Mouse (Mus musculus) splenic B cell, adult 2 months (primary cell): ENCODE results near the gene Ms4a14.
A peak's percentile ranks its signal among the peaks of the same experiment; 100 is the strongest.
"Not testable (repeated sequence)": the region's sequence is repeated elsewhere in the genome, so short reads cannot be mapped to it uniquely, and the experiment has no call there.

Experiments
- DNase-seq: peaks from one replicate; pipeline ENCODE4 v3.0.0-alpha.2; 2011; ENCODE audit warnings: low read depth, low spot score
- H3K27me3 ChIP-seq: 2 replicates; pipeline ENCODE4 v1.6.1; 2012; ENCODE audit warnings: mild to moderate bottlenecking, low read length, moderate library complexity, mixed read lengths; ENCODE audit not compliant: control insufficient read depth, poor library complexity, insufficient read depth, severe bottlenecking
- H3K36me3 ChIP-seq: 2 replicates; pipeline ENCODE4 v1.6.1; 2012; ENCODE audit warnings: mild to moderate bottlenecking, low read length, moderate library complexity, mixed read lengths; ENCODE audit not compliant: control insufficient read depth, poor library complexity, insufficient read depth, severe bottlenecking

Ms4a14 gene

GRCm38 (mm10) chr19:11314354-11314753, at the start of gene Ms4a14:
Gene Ms4a14, minus strand, starts transcription at chr19:11314454.
- DNase-seq: no peak
- Histone ChIP-seq H3K27me3 (no peaks in the 10 kb centered on the region), H3K36me3 (no peaks in the 10 kb centered on the region)

- DNase-seq: peak; percentile 73
- Histone ChIP-seq H3K36me3 (no peaks in the 10 kb centered on the region), H3K27me3 (no peaks in the 10 kb centered on the region)
These were observed 47.7 kb upstream of the Ms4a14 start for GRCm38 (mm10) chr19:11362002-11362401.

DNA sequence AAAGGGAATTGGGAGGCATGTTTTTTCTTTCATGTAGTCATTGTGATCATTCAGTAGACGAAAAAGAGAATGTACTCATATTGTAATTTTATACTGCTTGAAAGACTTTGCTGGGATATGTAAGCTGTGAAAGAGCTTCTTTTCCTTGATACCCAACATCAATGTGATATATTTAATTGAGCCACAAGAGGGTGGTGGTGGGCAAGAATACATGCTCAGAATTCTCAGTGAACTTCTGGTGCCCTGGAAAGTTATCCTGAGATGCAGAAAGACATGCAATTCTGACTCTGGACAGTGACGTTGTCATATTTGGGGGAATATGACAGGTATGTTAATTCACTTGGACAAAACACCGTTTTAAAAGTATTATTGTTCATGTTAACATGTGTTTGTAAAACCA, 45.9 kb upstream of the Ms4a14 start:
- peak; percentile 57 for DNase-seq
- Histone ChIP-seq H3K27me3 (no peaks in the 10 kb centered on the region), H3K36me3 (no peaks in the 10 kb centered on the region)

GRCm38 (mm10) chr19:11355730-11356129, 41.5 kb upstream of the Ms4a14 start:
- Histone ChIP-seq H3K27me3 (no peaks in the 10 kb centered on the region), H3K36me3 (no peaks in the 10 kb centered on the region)
- peak; percentile 51 for DNase-seq

DNA sequence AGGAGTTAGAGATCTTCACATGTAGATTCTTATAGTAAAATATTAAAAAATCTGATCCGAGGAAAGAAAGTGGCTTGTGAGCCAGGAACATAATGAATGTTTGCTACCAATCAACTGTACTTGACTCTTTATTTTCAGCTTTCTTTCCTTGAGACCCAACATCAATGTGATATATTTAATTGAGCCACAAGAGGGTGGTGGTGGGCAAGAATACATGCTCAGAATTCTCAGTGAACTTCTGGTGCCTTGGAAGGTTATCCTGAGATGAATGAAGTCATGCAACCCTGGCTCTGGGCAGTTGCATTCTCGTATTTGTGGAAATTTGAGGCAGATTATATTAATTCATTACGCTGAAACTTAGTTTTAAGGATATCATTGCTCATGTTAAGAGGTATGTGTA, 37.6 kb upstream of the Ms4a14 start:
- DNase-seq: peak; percentile 53
- H3K27me3 ChIP-seq: no peaks in the 10 kb centered on the region
- no peaks in the 10 kb centered on the region for H3K36me3 ChIP-seq

DNA sequence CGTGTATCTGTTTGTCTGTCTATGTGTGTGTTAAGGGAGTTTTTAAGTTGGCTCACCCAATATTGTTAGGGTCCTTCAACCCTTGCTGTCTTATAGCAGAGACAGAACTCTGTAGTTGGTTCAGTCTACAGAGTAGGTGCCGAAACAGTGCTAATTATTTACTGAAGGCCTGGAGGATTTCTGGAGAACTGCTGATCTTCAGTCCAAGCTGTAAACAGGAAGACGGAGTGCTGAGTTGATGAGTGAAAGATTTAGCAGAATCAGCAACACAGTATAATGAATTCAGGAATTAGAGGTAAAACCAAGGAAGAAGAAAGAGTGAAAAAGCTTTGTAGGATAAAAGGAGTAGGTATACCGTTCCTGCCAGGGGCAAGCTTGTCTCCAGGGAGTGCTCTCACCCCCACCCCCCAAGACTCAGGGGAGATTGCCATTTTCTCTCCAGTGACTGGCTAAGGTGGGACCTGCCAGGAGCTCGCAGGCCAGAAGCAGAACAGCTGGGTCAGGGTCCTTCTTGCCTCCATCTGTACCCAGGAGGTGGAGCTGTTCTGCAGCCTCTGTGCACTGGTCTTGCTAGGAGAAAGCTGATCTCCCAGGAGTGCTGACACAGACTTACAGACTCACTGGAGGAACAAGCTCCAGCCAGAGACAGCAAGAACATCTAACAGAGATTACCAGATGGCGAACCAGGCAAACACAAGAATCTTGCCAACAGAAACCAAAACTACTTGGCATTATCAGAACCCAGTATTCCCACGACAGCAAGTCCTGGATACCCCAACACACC, 35.6 kb upstream of the Ms4a14 start:
- DNase-seq: peak; percentile 27

GRCm38 (mm10) chr19:11343992-11344391, 29.7 kb upstream of the Ms4a14 start:
- H3K27me3 ChIP-seq: no peaks in the 10 kb centered on the region
- H3K36me3 ChIP-seq: no peaks in the 10 kb centered on the region
- DNase-seq: peak; percentile 56

More for the DNA sequence above, 35.6 kb upstream of the Ms4a14 start:
- Histone ChIP-seq H3K36me3 (no peaks in the 10 kb centered on the region), H3K27me3 (no peaks in the 10 kb centered on the region)

- Histone ChIP-seq H3K36me3 (no peaks in the 10 kb centered on the region), H3K27me3 (no peaks in the 10 kb centered on the region)
- DNase-seq: no peak
These were observed 28.9 kb upstream of the Ms4a14 start for GRCm38 (mm10) chr19:11343147-11343546.

DNA sequence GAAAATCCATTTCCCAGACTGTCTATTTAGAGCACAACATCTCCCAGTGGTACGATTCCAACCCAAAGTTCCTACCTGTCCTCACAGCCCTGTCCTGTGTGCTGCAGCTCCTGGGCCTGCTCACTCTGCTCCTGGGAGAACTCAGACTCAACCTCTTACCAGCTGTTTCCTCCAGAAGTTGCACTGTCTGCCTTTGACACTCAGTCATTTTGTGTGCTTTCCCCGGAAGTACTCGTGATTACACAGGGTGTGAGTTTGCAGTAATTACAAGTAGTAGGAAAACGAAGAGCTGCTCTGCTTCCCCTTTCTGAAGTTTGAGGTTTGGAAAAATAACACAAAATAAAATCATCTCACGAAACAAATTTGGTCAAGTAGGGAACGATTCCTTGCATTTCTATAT, 21.7 kb upstream of the Ms4a14 start, which contains the start of gene Ms4a7:
Ms4a7 (minus strand) TSS at position 215 of the 400 bp plus-strand sequence.
- H3K27me3 ChIP-seq: no peaks in the 10 kb centered on the region
- no peaks in the 10 kb centered on the region for H3K36me3 ChIP-seq
- DNase-seq: peak; percentile 64

- Histone ChIP-seq H3K36me3 (no peaks in the 10 kb centered on the region), H3K27me3 (no peaks in the 10 kb centered on the region)
- no peak for DNase-seq
These were observed 6.9 kb upstream of the Ms4a14 start for GRCm38 (mm10) chr19:11321123-11321522.

GRCm38 (mm10) chr19:11316786-11317185, 2.5 kb upstream of the Ms4a14 start:
- no peaks in the 10 kb centered on the region for H3K36me3 ChIP-seq
- DNase-seq: no peak
- H3K27me3 ChIP-seq: no peaks in the 10 kb centered on the region

GRCm38 (mm10) chr19:11308888-11309287, 5.4 kb downstream of the Ms4a14 start:
- Histone ChIP-seq H3K36me3 (no peaks in the 10 kb centered on the region), H3K27me3 (no peaks in the 10 kb centered on the region)
- DNase-seq: no peak

GRCm38 (mm10) chr19:11299529-11299928, 14.7 kb downstream of the Ms4a14 start:
- H3K36me3 ChIP-seq, DNase-seq, H3K27me3 ChIP-seq: not testable (repeated sequence)

DNA sequence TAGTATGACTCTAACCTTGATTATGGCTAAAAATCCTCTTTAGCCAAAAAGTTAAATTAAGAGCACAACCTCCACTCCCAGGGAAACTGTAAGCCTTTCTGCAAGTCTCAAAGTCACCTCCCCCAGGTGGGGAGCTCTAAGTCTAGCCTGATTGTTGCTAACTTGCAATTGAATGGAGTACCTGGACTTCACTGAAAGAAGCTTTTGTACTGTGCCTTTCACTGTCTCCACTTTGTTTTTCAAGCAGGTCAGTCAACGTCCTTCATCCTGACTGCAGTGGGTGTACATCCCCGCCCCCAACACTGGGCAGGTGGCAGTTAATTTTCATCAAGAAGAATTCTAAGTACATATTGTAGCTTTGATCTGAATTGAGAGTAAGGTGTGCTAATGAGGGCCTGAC, 15.3 kb downstream of the Ms4a14 start:
- DNase-seq: no peak
- Histone ChIP-seq H3K27me3 (no peaks in the 10 kb centered on the region), H3K36me3 (no peaks in the 10 kb centered on the region)

DNA sequence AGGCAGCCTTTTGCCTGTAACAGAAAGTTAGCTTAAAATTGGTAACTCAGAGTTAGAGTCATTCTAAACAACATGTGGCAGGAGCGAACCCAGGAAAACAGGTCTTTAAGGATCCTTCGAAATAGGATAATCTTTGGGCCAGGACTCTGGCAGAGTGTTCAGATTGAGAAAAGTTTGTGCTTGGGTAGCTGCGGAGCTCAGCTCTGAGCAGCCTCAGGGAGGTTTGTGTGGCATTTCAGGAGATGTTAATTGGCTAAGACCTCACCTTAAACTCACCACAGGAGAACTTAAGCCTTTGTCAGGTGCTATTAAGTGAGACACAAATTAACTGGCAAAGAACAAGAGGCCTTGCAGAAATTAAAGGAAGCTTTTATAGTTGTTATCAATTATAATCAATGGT, 20.6 kb downstream of the Ms4a14 start:
- H3K36me3 ChIP-seq, DNase-seq, H3K27me3 ChIP-seq: not testable (repeated sequence)

- peak; percentile 25 for DNase-seq
- H3K27me3 ChIP-seq: no peaks in the 10 kb centered on the region
These were observed 21.3 kb downstream of the Ms4a14 start for GRCm38 (mm10) chr19:11292990-11293389.

More at GRCm38 (mm10) chr19:11292990-11293389, 21.3 kb downstream of the Ms4a14 start:
- H3K36me3 ChIP-seq: no peaks in the 10 kb centered on the region
